Mouse (Mus musculus) left cerebral cortex, postnatal 14 days (tissue): ENCODE results near the gene Iffo2. TPM values are rescaled to one million over a fixed set of nuclear protein-coding genes. Genes with fewer than 3 reads are reported as not detected.
A peak's percentile ranks its signal among the peaks of the same experiment; 100 is the strongest.

ENCODE experiments used
- DNase-seq, 2 experiments: peaks; one replicate each; pipeline ENCODE4 v3.0.0; 2021 to 2022; ENCODE audit warnings: low spot score in 2 of 2, mixed read lengths in 1 of 2
- intact Hi-C: fragments of 180-260 bp; cut with DNase I; formaldehyde crosslinking; loops from one replicate; pipeline ENCODE4 v1.15.1; 2025
- total RNA-seq, 2 experiments: library from RNA; stranded (reverse); gene quantifications; 2 replicates each; pipeline ENCODE4 v1.2.3; 2021

Gene Iffo2
- total RNA-seq, 2 experiments from 2014 or later = 17.2 to 19.6 TPM

- no peak for DNase-seq
- intact Hi-C loops = no loop called here
Measured at GRCm38 (mm10) chr4:139627361-139627760, 97.0 kb downstream of the Iffo2 start.

GRCm38 (mm10) chr4:139630171-139630570 is 99.8 kb downstream of the Iffo2 start:
- DNase-seq = no peak
- intact Hi-C loops = no loop called here

GRCm38 (mm10) chr4:139631141-139631540 is 100.8 kb downstream of the Iffo2 start:
- intact Hi-C loops = no loop called here
- DNase-seq = no peak

- no peak for DNase-seq
- intact Hi-C loops = no loop called here
Measured at GRCm38 (mm10) chr4:139631569-139632253, 101.4 kb downstream of the Iffo2 start.

GRCm38 (mm10) chr4:139632254-139632580 is 101.9 kb downstream of the Iffo2 start:
- DNase-seq = no peak
- intact Hi-C loops = no loop called here

- intact Hi-C loops = loop anchor here (1.0 kb wide), 1 partner anchor 166 kb away; no protein-coding TSS in a partner anchor
- peak; percentile 77 for DNase-seq
Measured at GRCm38 (mm10) chr4:139636373-139636772, 106.0 kb downstream of the Iffo2 start.

GRCm38 (mm10) chr4:139637847-139638246 is 107.5 kb downstream of the Iffo2 start:
- intact Hi-C loops = no loop called here
- no peak for DNase-seq

GRCm38 (mm10) chr4:139638356-139638755 is 108.0 kb downstream of the Iffo2 start:
- intact Hi-C loops = no loop called here
- DNase-seq = no peak

GRCm38 (mm10) chr4:139639801-139640200 is 109.5 kb downstream of the Iffo2 start:
- no peak for DNase-seq
- intact Hi-C loops = no loop called here

GRCm38 (mm10) chr4:139640333-139640732 is 110.0 kb downstream of the Iffo2 start:
- intact Hi-C loops = no loop called here
- DNase-seq = no peak

- no peak for DNase-seq
- intact Hi-C loops = no loop called here
Measured at GRCm38 (mm10) chr4:139640775-139641174, 110.4 kb downstream of the Iffo2 start.

GRCm38 (mm10) chr4:139641829-139642425 is 111.6 kb downstream of the Iffo2 start:
- intact Hi-C loops = no loop called here

GRCm38 (mm10) chr4:139643972-139644371 is 113.6 kb downstream of the Iffo2 start:
- peak; percentile 78 to 87 for DNase-seq
- intact Hi-C loops = loop anchor here (1.0 to 2.0 kb wide), 2 partner anchors 27 to 214 kb away; no protein-coding TSS in a partner anchor

More at GRCm38 (mm10) chr4:139641829-139642425, 111.6 kb downstream of the Iffo2 start:
- no peak for DNase-seq

- intact Hi-C loops = loop anchor here (5.0 kb wide), 1 partner anchor 1480 kb away; no protein-coding TSS in a partner anchor
- DNase-seq = no peak
Measured at GRCm38 (mm10) chr4:139646916-139647315, 116.6 kb downstream of the Iffo2 start.

- no peak for DNase-seq
- intact Hi-C loops = no loop called here
Measured at GRCm38 (mm10) chr4:139650086-139650743, 119.9 kb downstream of the Iffo2 start.

- intact Hi-C loops = no loop called here
- no peak for DNase-seq
Measured at GRCm38 (mm10) chr4:139650907-139651306, 120.6 kb downstream of the Iffo2 start.

GRCm38 (mm10) chr4:139653238-139653637 is 122.9 kb downstream of the Iffo2 start, which contains the start of gene Tas1r2:
Gene Tas1r2 (plus strand): TSS chr4:139653538.
- intact Hi-C loops = no loop called here
- no peak for DNase-seq

GRCm38 (mm10) chr4:139661897-139662296 is 131.5 kb downstream of the Iffo2 start:
- intact Hi-C loops = no loop called here
- no peak for DNase-seq

- intact Hi-C loops = no loop called here
- DNase-seq = no peak
Measured at GRCm38 (mm10) chr4:139667632-139668031, 137.3 kb downstream of the Iffo2 start.

- intact Hi-C loops = loop anchor here (2.0 kb wide), 1 partner anchor 25 kb away; no protein-coding TSS in a partner anchor
- peak; percentile 43 to 49 for DNase-seq
Measured at GRCm38 (mm10) chr4:139669847-139670246, 139.5 kb downstream of the Iffo2 start.
